Mouse (Mus musculus): ENCODE data around the gene Oasl2.

DNA sequence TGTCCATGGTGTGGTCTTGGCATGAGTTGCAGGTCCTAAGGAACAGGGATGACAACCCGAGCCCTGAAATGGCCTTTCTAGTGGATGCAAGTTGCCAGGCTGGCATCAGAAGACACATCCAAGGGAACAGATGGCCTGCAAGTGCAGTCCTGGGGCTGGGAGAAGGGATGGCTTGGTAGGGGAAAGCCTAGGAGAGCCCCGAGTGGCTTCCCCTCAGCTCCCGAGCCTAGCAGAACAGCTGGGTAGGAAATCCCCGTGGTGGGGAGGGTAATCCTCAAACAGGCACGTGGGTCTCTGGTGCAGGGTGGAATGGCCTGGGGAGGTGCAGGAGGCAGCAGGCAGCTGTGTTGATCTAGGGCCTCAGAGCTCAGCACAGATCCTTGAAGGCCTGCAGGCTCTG lies 52.6 kb downstream of the Oasl2 start:
- no peak for TF ChIP-seq CTCF (IDR thresholded peaks at IDR 0.05; ENCODE audit: low read depth)
- no peak for TF ChIP-seq EP300 (IDR thresholded peaks at IDR 0.05; ENCODE audit: low read depth)
